Mouse (Mus musculus): ENCODE results near the gene Usp12. TPM values are rescaled to one million over a fixed set of nuclear protein-coding genes. Genes with fewer than 3 reads are reported as not detected.
A peak's percentile ranks its signal among the peaks of the same experiment; 100 is the strongest.
"Not testable (repeated sequence)": the region's sequence is repeated elsewhere in the genome, so short reads cannot be mapped to it uniquely, and the experiment has no call there.

The Usp12 gene
- total RNA-seq, 2 experiments from 2014 or later: 24.1 to 26.7 TPM

GRCm38 (mm10) chr5:146750273-146750672, 44.5 kb downstream of the Usp12 start:
- DNase-seq (ENCODE audit: low spot score in 2 of 2): peak in 1 of 2 experiments; percentile 51

GRCm38 (mm10) chr5:146749857-146750256, 44.9 kb downstream of the Usp12 start:
- no peak for DNase-seq (ENCODE audit: low spot score in 2 of 2)

GRCm38 (mm10) chr5:146736970-146737495, 57.8 kb downstream of the Usp12 start:
- no peak for DNase-seq (ENCODE audit: low spot score in 2 of 2)

GRCm38 (mm10) chr5:146736348-146736747, 58.5 kb downstream of the Usp12 start:
- DNase-seq (ENCODE audit: low spot score in 2 of 2): no peak

GRCm38 (mm10) chr5:146735054-146735453, 59.8 kb downstream of the Usp12 start:
- not testable (repeated sequence) for DNase-seq (ENCODE audit: low spot score in 2 of 2)

- DNase-seq (ENCODE audit: low spot score in 2 of 2): no peak
Measured at GRCm38 (mm10) chr5:146733888-146734640, 60.7 kb downstream of the Usp12 start.

- no peak for DNase-seq (ENCODE audit: low spot score in 2 of 2)
Measured at GRCm38 (mm10) chr5:146733372-146733771, 61.4 kb downstream of the Usp12 start.

GRCm38 (mm10) chr5:146727006-146727405, 67.8 kb downstream of the Usp12 start:
- no peak for DNase-seq (ENCODE audit: low spot score in 2 of 2)

GRCm38 (mm10) chr5:146724956-146725355, 69.8 kb downstream of the Usp12 start:
- no peak for DNase-seq (ENCODE audit: low spot score in 2 of 2)

GRCm38 (mm10) chr5:146723452-146723851, 71.4 kb downstream of the Usp12 start:
- no peak for DNase-seq (ENCODE audit: low spot score in 2 of 2)

GRCm38 (mm10) chr5:146722226-146722625, 72.6 kb downstream of the Usp12 start:
- DNase-seq (ENCODE audit: low spot score in 2 of 2): no peak

- DNase-seq (ENCODE audit: low spot score in 2 of 2): no peak
Measured at GRCm38 (mm10) chr5:146719584-146720356, 75.0 kb downstream of the Usp12 start.

GRCm38 (mm10) chr5:146713836-146714235, 81.0 kb downstream of the Usp12 start:
- no peak for DNase-seq (ENCODE audit: low spot score in 2 of 2)

GRCm38 (mm10) chr5:146713088-146713487, 81.7 kb downstream of the Usp12 start:
- peak; percentile 45 to 73 for DNase-seq (ENCODE audit: low spot score in 2 of 2)

GRCm38 (mm10) chr5:146712282-146712918, 82.4 kb downstream of the Usp12 start:
- peak in 1 of 2 experiments; percentile 43 for DNase-seq (ENCODE audit: low spot score in 2 of 2)

- no peak for DNase-seq (ENCODE audit: low spot score in 2 of 2)
Measured at GRCm38 (mm10) chr5:146709361-146709760, 85.4 kb downstream of the Usp12 start.

GRCm38 (mm10) chr5:146705815-146706408, 88.9 kb downstream of the Usp12 start:
- peak; percentile 70 to 79 for DNase-seq (ENCODE audit: low spot score in 2 of 2)

GRCm38 (mm10) chr5:146705411-146705810, 89.4 kb downstream of the Usp12 start:
- no peak for DNase-seq (ENCODE audit: low spot score in 2 of 2)

GRCm38 (mm10) chr5:146704241-146704640, 90.6 kb downstream of the Usp12 start:
- no peak for DNase-seq (ENCODE audit: low spot score in 2 of 2)

GRCm38 (mm10) chr5:146703710-146704121, 91.1 kb downstream of the Usp12 start:
- no peak for DNase-seq (ENCODE audit: low spot score in 2 of 2)

- DNase-seq (ENCODE audit: low spot score in 2 of 2): no peak
Measured at GRCm38 (mm10) chr5:146700099-146700498, 94.7 kb downstream of the Usp12 start.

All from gastrocnemius, postnatal 4 days (tissue).